Mouse (Mus musculus) hindbrain, embryonic 16.5 days (tissue): Measurements from ENCODE around the gene Slc34a3. TPM values are rescaled to one million over a fixed set of nuclear protein-coding genes. Genes with fewer than 3 reads are reported as not detected.
A peak's percentile ranks its signal among the peaks of the same experiment; 100 is the strongest.

ENCODE experiments used
- ATAC-seq: fragments of 200-750 bp; cut with Nextera tagmentation; 2 replicates; pipeline ENCODE4 v1.8.0; 2017; ENCODE audit warnings: moderate TSS enrichment, moderate library complexity
- H3K27ac ChIP-seq: fragments of 300-500 bp; sonication (generic); 2 replicates; pipeline ENCODE4 v1.5.1; 2014; ENCODE audit warnings: low read depth, mild to moderate bottlenecking, control low read depth, low read length, moderate library complexity
- H3K27me3 ChIP-seq: fragments of 300-500 bp; sonication (generic); replicated peaks from 2 replicates; pipeline ENCODE4 v1.6.1; 2014; ENCODE audit warnings: low read length; ENCODE audit not compliant: control insufficient read depth, insufficient read depth
- H3K36me3 ChIP-seq: fragments of 300-500 bp; sonication (generic); 2 replicates; pipeline ENCODE4 v1.6.1; 2014; ENCODE audit warnings: mild to moderate bottlenecking, low read length, moderate library complexity, mixed read lengths; ENCODE audit not compliant: control insufficient read depth, insufficient read depth
- H3K4me1 ChIP-seq: fragments of 300-500 bp; sonication (generic); 2 replicates; pipeline ENCODE4 v1.6.1; 2014; ENCODE audit warnings: low read depth, low read length; ENCODE audit not compliant: control insufficient read depth, insufficient read depth
- H3K4me2 ChIP-seq: fragments of 300-500 bp; sonication (generic); 2 replicates; pipeline ENCODE4 v1.6.1; 2014; ENCODE audit warnings: mild to moderate bottlenecking, low read length, control low read depth, moderate library complexity
- H3K4me3 ChIP-seq: fragments of 300-500 bp; sonication (generic); 2 replicates; pipeline ENCODE4 v1.5.1; 2014; ENCODE audit warnings: mild to moderate bottlenecking, low read length, control low read depth, moderate library complexity
- H3K9ac ChIP-seq: fragments of 300-500 bp; sonication (generic); 2 replicates; pipeline ENCODE4 v1.6.1; 2014; ENCODE audit warnings: low read depth, mild to moderate bottlenecking, control low read depth, low read length, moderate library complexity
- H3K9me3 ChIP-seq: fragments of 300-500 bp; sonication (generic); 2 replicates; pipeline ENCODE4 v1.6.1; 2014; ENCODE audit warnings: mild to moderate bottlenecking, low read length, moderate library complexity; ENCODE audit not compliant: control insufficient read depth
- WGBS: fragments of 180-500 bp; shearing (Covaris S2); extraction: QIAGEN DNeasy Blood & Tissue Kit; methylation state at CpG from one replicate; pipeline ENCODE4 v1.1.7; 2014; 5-methylcytosine and 5-hydroxymethylcytosine counted together
- polyA plus RNA-seq: library from polyadenylated mRNA; unstranded; fragments of >200 nt; fragmentation: Nextera tagmentation; extraction: Ambion mirVana; gene quantifications from 2 replicates; pipeline ENCODE4 v1.2.1, GENCODE M21; 2015

Slc34a3 gene
- polyA plus RNA-seq, 1 experiment from 2014 or later: not detected

- WGBS: 48% methylated on average over 6 of the region's 6 CpGs
- H3K27me3 ChIP-seq: no peaks in the 10 kb centered on the region; the same call in 1 of the 2 replicates
- no peaks in the 10 kb centered on the region for H3K9me3 ChIP-seq
- peaks cover 50% of the 10 kb centered on the region for H3K4me1 ChIP-seq
- no peak for ATAC-seq
- peak overlapping the region; percentile 73 for H3K27ac ChIP-seq
- H3K9ac ChIP-seq: peak overlapping the region; percentile 44
- peak overlapping the region; percentile 99 for H3K4me2 ChIP-seq
- peaks cover 8% of the 10 kb centered on the region; the same call in 1 of the 2 replicates for H3K36me3 ChIP-seq
- peak overlapping the region; percentile 20 for H3K4me3 ChIP-seq
These were observed 31.9 kb upstream of the Slc34a3 start for GRCm38 (mm10) chr2:25265897-25266656.

- H3K27me3 ChIP-seq: no peaks in the 10 kb centered on the region; the same call in 1 of the 2 replicates
- no peak for ATAC-seq
- no peaks in the 10 kb centered on the region for H3K9me3 ChIP-seq
- H3K36me3 ChIP-seq: peaks cover 2% of the 10 kb centered on the region; the same call in 1 of the 2 replicates
- H3K27ac ChIP-seq: no peak overlapping the region
- WGBS: 55% methylated on average over 3 of the region's 3 CpGs
- H3K4me3 ChIP-seq: peak overlapping the region; percentile 83
- H3K4me1 ChIP-seq: peaks cover 45% of the 10 kb centered on the region
- no peak overlapping the region for H3K9ac ChIP-seq
- peak overlapping the region; percentile 99 for H3K4me2 ChIP-seq
These were observed 30.7 kb upstream of the Slc34a3 start for GRCm38 (mm10) chr2:25264851-25265250.

- H3K9ac ChIP-seq: peak overlapping the region; percentile 83
- 86% methylated on average over 5 of the region's 5 CpGs for WGBS
- H3K4me1 ChIP-seq: peaks cover 45% of the 10 kb centered on the region
- ATAC-seq: no peak
- no peak overlapping the region for H3K27ac ChIP-seq
- no peaks in the 10 kb centered on the region for H3K9me3 ChIP-seq
- peak overlapping the region; percentile 99 for H3K4me2 ChIP-seq
- H3K4me3 ChIP-seq: peak overlapping the region; percentile 83
- H3K36me3 ChIP-seq: no peaks in the 10 kb centered on the region; the same call in 1 of the 2 replicates
- H3K27me3 ChIP-seq: no peaks in the 10 kb centered on the region; the same call in 1 of the 2 replicates
These were observed 30.1 kb upstream of the Slc34a3 start for GRCm38 (mm10) chr2:25264286-25264660.

DNA sequence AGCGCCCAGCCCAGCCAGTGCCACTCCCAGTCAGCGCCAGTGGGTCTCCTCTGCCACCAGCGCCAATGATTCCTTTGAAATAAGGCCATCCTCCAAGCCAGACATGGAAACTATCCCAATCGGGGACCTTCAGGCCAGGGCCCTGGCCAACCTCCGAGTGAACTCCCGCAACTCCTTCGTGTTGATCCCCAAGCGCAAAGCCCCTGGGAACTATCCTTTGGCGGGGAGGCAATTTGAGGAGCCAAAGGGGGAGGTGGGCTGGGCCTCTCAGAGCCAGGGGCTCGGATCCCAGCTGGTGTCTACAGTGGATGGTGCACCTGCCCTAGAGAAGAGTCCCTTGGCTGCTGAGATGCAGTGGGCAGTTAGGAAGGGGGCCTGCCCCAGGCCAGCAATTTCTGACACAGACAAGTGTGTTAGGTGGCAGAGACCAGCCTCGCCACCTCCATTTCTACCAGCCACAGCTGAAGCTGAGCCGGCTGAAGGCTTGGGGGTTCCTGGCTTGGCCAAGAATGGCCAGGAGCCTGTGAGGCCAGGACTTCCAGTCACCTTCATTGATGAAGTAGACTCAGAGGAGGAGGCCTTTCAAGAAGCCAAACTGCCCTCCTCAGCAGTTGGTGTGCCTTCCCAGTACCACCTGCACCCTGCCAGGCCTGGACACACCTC lies 29.6 kb upstream of the Slc34a3 start:
- Histone ChIP-seq H3K4me2 (peak overlapping the region; percentile 99), H3K9me3 (no peaks in the 10 kb centered on the region), H3K4me3 (peak overlapping the region; percentile 83), H3K4me1 (peaks cover 45% of the 10 kb centered on the region), H3K36me3 (no peaks in the 10 kb centered on the region), H3K27ac (no peak overlapping the region; the same call in 1 of the 2 replicates), H3K27me3 (no peaks in the 10 kb centered on the region; the same call in 1 of the 2 replicates), H3K9ac (peak overlapping the region; percentile 83)
- 21% methylated on average over 12 of the region's 12 CpGs for WGBS
- ATAC-seq: no peak

DNA sequence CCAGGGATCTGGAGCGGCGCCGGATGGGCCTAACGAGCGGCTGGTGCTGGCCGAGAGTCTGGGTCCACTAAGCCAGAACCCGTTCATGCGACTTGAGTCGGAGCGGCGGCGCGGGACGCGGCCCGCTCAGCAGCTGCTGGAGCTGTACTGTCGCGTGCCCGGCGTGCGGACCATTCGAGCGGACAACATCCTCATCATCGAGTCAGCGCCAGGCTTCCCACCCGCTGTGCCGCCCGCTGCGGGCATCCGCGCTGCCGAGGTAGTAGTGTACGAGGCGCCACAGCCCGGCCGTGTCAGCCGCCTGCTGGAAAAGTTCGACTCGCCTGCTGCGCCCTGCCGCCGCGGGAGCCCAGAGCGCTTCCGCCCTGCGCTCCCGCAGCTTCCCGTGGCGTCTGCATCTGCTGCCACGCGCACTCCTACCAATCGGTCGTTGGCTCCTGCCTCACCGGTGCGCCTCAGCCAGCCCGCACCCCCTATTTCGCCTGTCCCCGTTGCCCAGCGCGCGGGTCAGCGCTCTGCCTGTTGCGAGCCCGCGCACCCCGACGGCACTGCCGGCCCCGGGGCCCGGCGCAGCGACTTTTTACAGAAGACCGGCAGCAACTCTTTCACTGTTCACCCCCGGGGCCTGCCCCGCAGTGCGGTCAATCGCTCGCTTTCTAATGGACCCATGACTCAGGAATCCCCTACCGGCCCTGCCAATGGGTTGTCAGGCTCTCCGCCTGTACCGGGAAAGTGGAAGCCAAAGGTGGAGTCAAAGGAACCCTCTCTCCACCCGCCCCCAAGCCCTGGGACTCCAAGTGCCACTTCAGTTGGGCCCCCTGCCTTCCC lies 28.8 kb upstream of the Slc34a3 start:
- Histone ChIP-seq H3K4me2 (peak overlapping the region; percentile 99), H3K4me1 (peaks cover 45% of the 10 kb centered on the region), H3K9me3 (no peaks in the 10 kb centered on the region), H3K27me3 (no peaks in the 10 kb centered on the region; the same call in 1 of the 2 replicates), H3K4me3 (peak overlapping the region; percentile 83), H3K27ac (peak overlapping the region; percentile 85), H3K9ac (peak overlapping the region; percentile 83), H3K36me3 (no peaks in the 10 kb centered on the region)
- ATAC-seq: no peak; the same call in 1 of the 2 replicates
- WGBS: under 1% methylated on average over 82 of the region's 82 CpGs

- ATAC-seq: peak; percentile 98
- Histone ChIP-seq H3K27ac (peak within 1 kb of the TSS; percentile 85), H3K36me3 (no peaks in the 10 kb centered on the region), H3K27me3 (no peaks in the 10 kb centered on the region; the same call in 1 of the 2 replicates), H3K4me3 (peak within 1 kb of the TSS; percentile 83), H3K9me3 (no peaks in the 10 kb centered on the region), H3K4me1 (peaks cover 43% of the 10 kb centered on the region), H3K9ac (peak within 1 kb of the TSS; percentile 83), H3K4me2 (peak within 1 kb of the TSS; percentile 99)
- under 1% methylated on average over 32 of the region's 39 CpGs for WGBS
These were observed 28.2 kb upstream of the Slc34a3 start, which contains the start of gene Tprn for GRCm38 (mm10) chr2:25262291-25262767. Gene Tprn, plus strand, starts transcription at chr2:25262618.

- 43% methylated on average over 10 of the region's 12 CpGs for WGBS
- Histone ChIP-seq H3K4me3 (peak overlapping the region; percentile 83), H3K4me2 (peak overlapping the region; percentile 99), H3K36me3 (no peaks in the 10 kb centered on the region), H3K27me3 (no peaks in the 10 kb centered on the region; the same call in 1 of the 2 replicates), H3K27ac (peak overlapping the region; percentile 62), H3K4me1 (peaks cover 41% of the 10 kb centered on the region), H3K9ac (peak overlapping the region; percentile 46; the same call in 1 of the 2 replicates), H3K9me3 (no peaks in the 10 kb centered on the region)
- no peak for ATAC-seq
These were observed 27.7 kb upstream of the Slc34a3 start for GRCm38 (mm10) chr2:25261870-25262269.

DNA sequence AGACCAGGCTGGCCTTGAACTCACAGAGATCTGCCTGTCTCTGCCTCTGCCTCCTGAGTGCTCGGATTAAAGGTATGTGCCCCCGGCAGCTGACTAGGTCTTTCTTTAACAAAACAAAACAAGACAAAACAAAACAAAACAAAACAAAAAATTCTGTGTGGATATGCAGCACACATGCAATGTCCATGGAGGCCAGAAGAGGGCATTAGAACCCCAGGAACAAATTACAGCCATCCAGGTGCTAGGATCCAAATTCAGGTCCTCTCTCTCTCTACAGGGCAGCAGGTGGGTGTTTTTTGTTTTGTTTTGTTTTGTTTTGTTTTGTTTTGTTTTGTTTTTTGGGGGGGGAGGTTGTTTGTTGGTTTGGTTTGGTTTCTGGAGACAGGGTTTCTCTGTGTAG lies 24.7 kb upstream of the Slc34a3 start:
- H3K9ac ChIP-seq: no peak overlapping the region
- H3K36me3 ChIP-seq: no peaks in the 10 kb centered on the region
- H3K9me3 ChIP-seq: no peaks in the 10 kb centered on the region
- no peak overlapping the region for H3K4me2 ChIP-seq
- ATAC-seq: no peak
- no peaks in the 10 kb centered on the region for H3K27me3 ChIP-seq
- no peak overlapping the region for H3K4me3 ChIP-seq
- H3K4me1 ChIP-seq: peaks cover 27% of the 10 kb centered on the region
- H3K27ac ChIP-seq: no peak overlapping the region
- WGBS: 44% methylated on average over 2 of the region's 2 CpGs
